Mouse (Mus musculus): ENCODE measurements at regions not wholly inside any gene's neighbourhood (a gene's known extent, or its start where the extent isn't known, plus 50 kb on each side); places are given as distances from the start of the nearest gene placed in this dataset.

GRCm38 (mm10) chr5:139625871-139626460 is 82.7 kb downstream of the Uncx start:
- H3K9me3 ChIP-seq (replicated peaks): no peaks in the 10 kb centered on the region
- H3K4me1 ChIP-seq: no peaks in the 10 kb centered on the region
- no peak overlapping the region for H3K27ac ChIP-seq (replicated peaks)
- H3K4me3 ChIP-seq (replicated peaks): no peak overlapping the region
- H3K27me3 ChIP-seq: peaks cover 2% of the 10 kb centered on the region; the same call in 1 of the 2 replicates
- H3K4me2 ChIP-seq (replicated peaks): no peak overlapping the region
- no peak for ATAC-seq (ENCODE audit: insufficient number of reproducible peaks, low FRiP score, low TSS enrichment, low read depth)
- H3K36me3 ChIP-seq: no peaks in the 10 kb centered on the region
- 52% methylated on average over 22 of the region's 22 CpGs for WGBS
- no peak overlapping the region for H3K9ac ChIP-seq

GRCm38 (mm10) chr5:139627552-139627951 is 84.3 kb downstream of the Uncx start:
- H3K36me3 ChIP-seq: no peaks in the 10 kb centered on the region
- peaks cover 2% of the 10 kb centered on the region; the same call in 1 of the 2 replicates for H3K27me3 ChIP-seq
- no peak overlapping the region for H3K4me2 ChIP-seq (replicated peaks)
- H3K9me3 ChIP-seq (replicated peaks): no peaks in the 10 kb centered on the region
- H3K27ac ChIP-seq (replicated peaks): no peak overlapping the region
- WGBS: 91% methylated on average over 1 of the region's 1 CpGs
- no peak for ATAC-seq (ENCODE audit: insufficient number of reproducible peaks, low FRiP score, low TSS enrichment, low read depth)
- no peaks in the 10 kb centered on the region for H3K4me1 ChIP-seq
- no peak overlapping the region for H3K4me3 ChIP-seq (replicated peaks)
- H3K9ac ChIP-seq: no peak overlapping the region

GRCm38 (mm10) chr5:139637028-139637427 is 93.7 kb downstream of the Uncx start:
- ATAC-seq (ENCODE audit: insufficient number of reproducible peaks, low FRiP score, low TSS enrichment, low read depth): no peak
- H3K4me3 ChIP-seq (replicated peaks): no peak overlapping the region
- H3K36me3 ChIP-seq: no peaks in the 10 kb centered on the region
- 86% methylated on average over 2 of the region's 2 CpGs for WGBS
- no peak overlapping the region for H3K9ac ChIP-seq
- no peaks in the 10 kb centered on the region for H3K4me1 ChIP-seq
- H3K27ac ChIP-seq (replicated peaks): no peak overlapping the region
- H3K27me3 ChIP-seq: no peaks in the 10 kb centered on the region
- no peak overlapping the region for H3K4me2 ChIP-seq (replicated peaks)
- H3K9me3 ChIP-seq (replicated peaks): no peaks in the 10 kb centered on the region

GRCm38 (mm10) chr5:139640652-139641612 is 95.2 kb downstream of the Micall2 start:
- no peak overlapping the region for H3K27ac ChIP-seq (replicated peaks)

GRCm38 (mm10) chr5:139644816-139645215 is 91.3 kb downstream of the Micall2 start:
- no peaks in the 10 kb centered on the region for H3K36me3 ChIP-seq
- no peak overlapping the region for H3K4me2 ChIP-seq (replicated peaks)
- no peaks in the 10 kb centered on the region for H3K9me3 ChIP-seq (replicated peaks)
- WGBS: 78% methylated on average over 6 of the region's 6 CpGs
- no peak overlapping the region for H3K9ac ChIP-seq
- no peak overlapping the region for H3K27ac ChIP-seq (replicated peaks)
- no peak for ATAC-seq (ENCODE audit: insufficient number of reproducible peaks, low FRiP score, low TSS enrichment, low read depth)
- no peaks in the 10 kb centered on the region for H3K27me3 ChIP-seq
- H3K4me3 ChIP-seq (replicated peaks): no peak overlapping the region
- no peaks in the 10 kb centered on the region for H3K4me1 ChIP-seq

More at GRCm38 (mm10) chr5:139640652-139641612, 95.2 kb downstream of the Micall2 start:
- Histone ChIP-seq H3K9me3 (replicated peaks) (no peaks in the 10 kb centered on the region), H3K4me2 (replicated peaks) (no peak overlapping the region), H3K4me1 (no peaks in the 10 kb centered on the region), H3K36me3 (no peaks in the 10 kb centered on the region), H3K9ac (no peak overlapping the region), H3K27me3 (no peaks in the 10 kb centered on the region), H3K4me3 (replicated peaks) (no peak overlapping the region)
- ATAC-seq (ENCODE audit: insufficient number of reproducible peaks, low FRiP score, low TSS enrichment, low read depth): no peak
- 50% methylated on average over 16 of the region's 16 CpGs for WGBS

- no peaks in the 10 kb centered on the region for H3K9me3 ChIP-seq (replicated peaks)
- no peak for ATAC-seq (ENCODE audit: insufficient number of reproducible peaks, low FRiP score, low TSS enrichment, low read depth)
- 19% methylated on average over 4 of the region's 4 CpGs for WGBS
- no peaks in the 10 kb centered on the region for H3K36me3 ChIP-seq
- no peak overlapping the region for H3K4me3 ChIP-seq (replicated peaks)
- no peaks in the 10 kb centered on the region for H3K27me3 ChIP-seq
- no peak overlapping the region for H3K4me2 ChIP-seq (replicated peaks)
- no peak overlapping the region for H3K27ac ChIP-seq (replicated peaks)
- no peak overlapping the region for H3K9ac ChIP-seq
- H3K4me1 ChIP-seq: no peaks in the 10 kb centered on the region
Observed at GRCm38 (mm10) chr5:139651041-139651440, 85.1 kb downstream of the Micall2 start.

Measured in embryonic facial prominence, embryonic 15.5 days (tissue).